Mouse (Mus musculus) frontal cortex, postnatal 25 days (tissue): ENCODE measurements around the gene Dennd1a.

ENCODE experiments used
- DNase-seq, 2 experiments: peaks; one replicate each; pipeline ENCODE4 v3.0.0; 2022; ENCODE audit warnings: low spot score in 2 of 2

Dennd1a gene

GRCm38 (mm10) chr2:37881262-37881913, 405.8 kb downstream of the Dennd1a start:
- no peak for DNase-seq

GRCm38 (mm10) chr2:37879697-37880096, 407.5 kb downstream of the Dennd1a start:
- no peak for DNase-seq

- DNase-seq, result no peak
Observed at GRCm38 (mm10) chr2:37872791-37873190, 414.4 kb downstream of the Dennd1a start.

- DNase-seq, result no peak
Observed at GRCm38 (mm10) chr2:37869628-37870027, 417.6 kb downstream of the Dennd1a start.

GRCm38 (mm10) chr2:37867387-37867786, 419.8 kb downstream of the Dennd1a start:
- no peak for DNase-seq

- DNase-seq, result no peak
Observed at GRCm38 (mm10) chr2:37857472-37857871, 429.7 kb downstream of the Dennd1a start.

- DNase-seq, result no peak
Observed at GRCm38 (mm10) chr2:37856955-37857354, 430.2 kb downstream of the Dennd1a start.

- no peak for DNase-seq
Observed at GRCm38 (mm10) chr2:37855226-37855625, 432.0 kb downstream of the Dennd1a start.

- no peak for DNase-seq
Observed at GRCm38 (mm10) chr2:37853878-37854435, 433.2 kb downstream of the Dennd1a start.

- no peak for DNase-seq
Observed at GRCm38 (mm10) chr2:37850626-37851025, 436.6 kb downstream of the Dennd1a start.

- DNase-seq, result no peak
Observed at GRCm38 (mm10) chr2:37849357-37849756, 437.8 kb downstream of the Dennd1a start.

- DNase-seq, result peak; percentile 9 to 20
Observed at GRCm38 (mm10) chr2:37842719-37843118, 444.5 kb downstream of the Dennd1a start.

GRCm38 (mm10) chr2:37842151-37842569, 445.0 kb downstream of the Dennd1a start:
- DNase-seq, result no peak

GRCm38 (mm10) chr2:37839922-37840321, 447.3 kb downstream of the Dennd1a start:
- no peak for DNase-seq

- no peak for DNase-seq
Observed at GRCm38 (mm10) chr2:37838202-37838984, 448.8 kb downstream of the Dennd1a start.

GRCm38 (mm10) chr2:37837542-37837941, 449.6 kb downstream of the Dennd1a start:
- DNase-seq, result no peak

GRCm38 (mm10) chr2:37836926-37837325, 450.3 kb downstream of the Dennd1a start:
- DNase-seq, result no peak

- DNase-seq, result no peak
Observed at GRCm38 (mm10) chr2:37832253-37832652, 454.9 kb downstream of the Dennd1a start.

GRCm38 (mm10) chr2:37829758-37830275, 457.4 kb downstream of the Dennd1a start:
- DNase-seq, result no peak

GRCm38 (mm10) chr2:37823826-37824225, 463.4 kb downstream of the Dennd1a start:
- DNase-seq, result no peak

- no peak for DNase-seq
Observed at GRCm38 (mm10) chr2:37822122-37822521, 465.1 kb downstream of the Dennd1a start.

GRCm38 (mm10) chr2:37819526-37820152, 467.6 kb downstream of the Dennd1a start:
- DNase-seq, result no peak
